Mouse (Mus musculus) forebrain, embryonic 16.5 days (tissue): ENCODE results near the gene Szt2. TPM values are rescaled to one million over a fixed set of nuclear protein-coding genes. Genes with fewer than 3 reads are reported as not detected.

Experiments
- ATAC-seq: fragments of 200-750 bp; cut with Nextera tagmentation; 2 replicates; pipeline ENCODE4 v1.8.0; 2017; ENCODE audit warnings: mild to moderate bottlenecking, moderate library complexity
- H3K27ac ChIP-seq: fragments of 300-500 bp; sonication (generic); 2 replicates; pipeline ENCODE4 v1.5.1; 2014; ENCODE audit warnings: low read length, control low read depth
- H3K27me3 ChIP-seq: fragments of 300-500 bp; sonication (generic); replicated peaks from 2 replicates; pipeline ENCODE4 v1.6.1; 2014; ENCODE audit warnings: low read length; ENCODE audit not compliant: control insufficient read depth, insufficient read depth
- H3K36me3 ChIP-seq: fragments of 300-500 bp; sonication (generic); 2 replicates; pipeline ENCODE4 v1.6.1; 2014; ENCODE audit not compliant: control insufficient read depth, insufficient read depth
- H3K4me1 ChIP-seq: fragments of 300-500 bp; sonication (generic); replicated peaks from 2 replicates; pipeline ENCODE4 v1.6.1; 2014; ENCODE audit warnings: low read length; ENCODE audit not compliant: control insufficient read depth, insufficient read depth
- H3K4me2 ChIP-seq: fragments of 300-500 bp; sonication (generic); 2 replicates; pipeline ENCODE4 v1.6.1; 2014; ENCODE audit warnings: mild to moderate bottlenecking, low read length, control low read depth
- H3K4me3 ChIP-seq: fragments of 300-500 bp; sonication (generic); replicated peaks from 2 replicates; pipeline ENCODE4 v1.5.1; 2014; ENCODE audit warnings: mild to moderate bottlenecking, low read length, control low read depth
- H3K9ac ChIP-seq: fragments of 300-500 bp; sonication (generic); replicated peaks from 2 replicates; pipeline ENCODE4 v1.6.1; 2014; ENCODE audit warnings: low read depth, low read length, control low read depth
- H3K9me3 ChIP-seq: fragments of 300-500 bp; sonication (generic); 2 replicates; pipeline ENCODE4 v1.6.1; 2016; ENCODE audit warnings: low read length; ENCODE audit not compliant: control insufficient read depth
- WGBS: fragments of 180-500 bp; shearing (Covaris S2); extraction: QIAGEN DNeasy Blood & Tissue Kit; methylation state at CpG from one replicate; pipeline ENCODE4 v1.1.7; 2014; 5-methylcytosine and 5-hydroxymethylcytosine counted together
- polyA plus RNA-seq: library from polyadenylated mRNA; unstranded; fragments of >200 nt; fragmentation: Nextera tagmentation; extraction: Ambion mirVana; gene quantifications from 2 replicates; pipeline ENCODE4 v1.2.1, GENCODE M21; 2015

Gene Szt2
- polyA plus RNA-seq, 1 experiment from 2014 or later, result 11.6 TPM

DNA sequence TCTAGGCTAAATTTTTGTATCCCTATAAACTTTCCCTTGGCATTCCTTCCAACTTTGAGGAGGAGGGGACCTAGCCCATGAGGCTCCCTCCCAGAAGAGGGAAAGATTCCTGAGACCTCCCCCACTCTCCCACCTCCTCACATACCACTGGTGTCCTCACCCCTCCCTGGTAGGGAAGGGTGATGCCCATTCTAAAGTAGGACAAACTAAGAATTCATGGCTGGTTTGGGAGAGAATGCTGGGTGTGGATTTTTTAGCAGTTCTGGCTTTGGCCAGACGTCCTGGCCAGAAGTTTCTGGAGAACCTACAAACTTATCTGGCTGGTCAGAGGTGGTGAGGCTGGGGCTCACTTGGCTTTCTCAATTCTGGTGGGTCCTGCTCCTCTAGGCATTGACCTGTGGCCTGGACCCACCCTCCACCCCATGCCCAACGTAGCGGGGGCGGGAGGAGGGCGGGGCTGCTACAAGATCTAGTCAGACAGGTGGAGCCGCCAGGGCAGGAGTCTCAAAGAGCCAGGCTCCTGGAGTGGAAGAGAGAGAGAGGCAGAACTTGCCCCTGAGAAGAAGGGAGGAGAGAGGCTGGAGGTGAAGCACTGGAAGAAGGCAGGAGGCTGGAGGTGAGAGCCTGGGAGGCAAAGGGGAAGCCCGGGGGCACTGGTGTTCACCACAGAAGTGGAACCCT, 20.3 kb upstream of the Szt2 start:
- Histone ChIP-seq H3K27me3 (no peaks in the 10 kb centered on the region), H3K36me3 (peaks cover 4% of the 10 kb centered on the region; the same call in 1 of the 2 replicates), H3K4me3 (no peak overlapping the region), H3K4me1 (peaks cover 18% of the 10 kb centered on the region), H3K27ac (no peak overlapping the region), H3K9me3 (no peaks in the 10 kb centered on the region), H3K9ac (no peak overlapping the region), H3K4me2 (no peak overlapping the region)
- no peak for ATAC-seq
- 59% methylated on average over 7 of the region's 7 CpGs for WGBS

DNA sequence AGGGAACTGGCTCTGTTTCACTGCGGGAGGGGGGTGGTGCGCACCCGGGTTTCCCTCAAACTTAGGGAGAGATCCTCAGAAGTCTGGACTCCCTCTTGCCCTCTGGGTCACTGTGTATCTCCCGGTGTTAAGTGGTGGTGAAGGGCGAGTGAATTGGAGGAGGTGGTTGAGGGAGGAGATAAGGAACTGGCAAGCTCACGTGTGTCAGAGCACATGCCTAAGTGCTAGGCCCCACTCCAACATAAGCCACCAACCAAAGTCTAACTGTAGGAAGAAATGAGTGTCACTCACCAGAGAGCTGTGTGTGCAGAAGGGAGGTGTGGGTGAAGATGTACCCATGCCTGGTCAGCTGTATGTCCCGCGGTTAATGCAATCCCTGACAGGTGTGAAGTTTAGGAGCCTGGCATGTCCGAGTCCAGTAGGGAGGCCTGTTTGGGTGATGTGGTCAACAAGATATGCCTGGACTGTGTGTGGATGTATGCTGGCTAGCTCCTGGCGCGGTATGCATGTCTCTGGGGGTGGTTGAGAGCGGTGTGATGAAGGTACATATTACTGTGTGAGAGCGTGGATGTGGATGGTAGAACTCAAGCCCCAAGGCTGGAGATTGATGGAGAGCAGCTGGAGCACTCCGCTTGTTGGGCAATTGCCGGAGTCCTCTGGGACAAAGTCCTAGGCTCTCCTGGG, 19.6 kb upstream of the Szt2 start:
- Histone ChIP-seq H3K4me3 (peak overlapping the region; percentile 48), H3K9ac (peak overlapping the region; percentile 73), H3K27ac (peak overlapping the region; percentile 37), H3K27me3 (no peaks in the 10 kb centered on the region), H3K36me3 (peaks cover 4% of the 10 kb centered on the region; the same call in 1 of the 2 replicates), H3K4me2 (peak overlapping the region; percentile 80), H3K9me3 (no peaks in the 10 kb centered on the region), H3K4me1 (peaks cover 18% of the 10 kb centered on the region)
- WGBS, result 55% methylated on average over 15 of the region's 15 CpGs
- peak; percentile 8; the same call in 1 of the 2 replicates for ATAC-seq

GRCm38 (mm10) chr4:118427768-118428451, 18.8 kb upstream of the Szt2 start, which contains the start of gene Elovl1:
TSS of gene Elovl1 (plus strand) at chr4:118428093.
- under 1% methylated on average over 22 of the region's 31 CpGs for WGBS
- Histone ChIP-seq H3K9ac (peak within 1 kb of the TSS; percentile 73), H3K27ac (peak within 1 kb of the TSS; percentile 37), H3K27me3 (no peaks in the 10 kb centered on the region), H3K4me1 (peaks cover 18% of the 10 kb centered on the region), H3K4me3 (peak within 1 kb of the TSS; percentile 48), H3K4me2 (peak within 1 kb of the TSS; percentile 80), H3K36me3 (peaks cover 4% of the 10 kb centered on the region; the same call in 1 of the 2 replicates), H3K9me3 (no peaks in the 10 kb centered on the region)
- peak; percentile 91 for ATAC-seq

DNA sequence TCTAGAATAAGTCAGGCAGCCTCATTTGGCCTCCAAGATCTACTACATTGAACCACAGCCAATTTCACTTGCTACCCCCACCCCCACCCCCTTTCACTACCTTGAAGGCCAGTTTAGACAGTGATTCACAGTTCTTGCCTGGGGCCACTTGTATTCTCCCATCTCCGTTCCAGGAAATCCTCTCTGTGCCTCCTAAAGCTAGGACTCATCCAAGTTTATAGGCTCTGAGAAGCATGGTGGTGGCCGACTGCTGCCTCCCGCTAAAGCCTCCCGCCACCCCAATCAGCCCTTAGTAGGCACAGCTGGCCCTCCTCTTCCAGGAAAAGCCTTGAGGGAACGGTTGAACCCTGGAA, 18.3 kb upstream of the Szt2 start:
- H3K4me1 ChIP-seq, result peaks cover 18% of the 10 kb centered on the region
- peak overlapping the region; percentile 48 for H3K4me3 ChIP-seq
- 0% methylated on average over 5 of the region's 5 CpGs for WGBS
- H3K36me3 ChIP-seq, result peaks cover 4% of the 10 kb centered on the region; the same call in 1 of the 2 replicates
- peak overlapping the region; percentile 80 for H3K4me2 ChIP-seq
- H3K9ac ChIP-seq, result peak overlapping the region; percentile 73
- H3K27me3 ChIP-seq, result no peaks in the 10 kb centered on the region
- peak overlapping the region; percentile 31; the same call in 1 of the 2 replicates for H3K27ac ChIP-seq
- no peak for ATAC-seq
- no peaks in the 10 kb centered on the region for H3K9me3 ChIP-seq

DNA sequence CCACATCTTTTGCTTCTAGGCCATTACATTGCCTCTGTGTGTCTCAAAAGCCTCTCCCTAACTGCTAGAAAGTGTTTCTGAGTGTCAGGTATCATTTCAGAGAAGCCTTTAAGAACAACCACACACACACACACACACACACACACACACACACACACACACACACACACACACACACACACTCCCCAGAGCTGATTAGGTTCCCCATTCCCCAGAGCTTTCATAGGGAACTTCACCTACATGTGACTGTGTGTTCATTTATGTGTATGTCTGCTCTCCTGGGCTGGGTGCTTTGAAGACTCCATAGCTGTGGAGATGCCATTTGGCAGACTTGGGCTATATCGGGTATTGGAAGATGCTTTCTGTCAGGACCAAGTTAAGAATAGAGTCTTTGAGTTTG, 16.3 kb upstream of the Szt2 start:
- Histone ChIP-seq H3K27ac (no peak overlapping the region), H3K4me2 (no peak overlapping the region), H3K9ac (no peak overlapping the region), H3K27me3 (no peaks in the 10 kb centered on the region), H3K4me1 (peaks cover 18% of the 10 kb centered on the region), H3K4me3 (no peak overlapping the region), H3K36me3 (peaks cover 8% of the 10 kb centered on the region), H3K9me3 (no peaks in the 10 kb centered on the region)
- ATAC-seq, result no peak
- 88% methylated on average over 1 of the region's 1 CpGs for WGBS

DNA sequence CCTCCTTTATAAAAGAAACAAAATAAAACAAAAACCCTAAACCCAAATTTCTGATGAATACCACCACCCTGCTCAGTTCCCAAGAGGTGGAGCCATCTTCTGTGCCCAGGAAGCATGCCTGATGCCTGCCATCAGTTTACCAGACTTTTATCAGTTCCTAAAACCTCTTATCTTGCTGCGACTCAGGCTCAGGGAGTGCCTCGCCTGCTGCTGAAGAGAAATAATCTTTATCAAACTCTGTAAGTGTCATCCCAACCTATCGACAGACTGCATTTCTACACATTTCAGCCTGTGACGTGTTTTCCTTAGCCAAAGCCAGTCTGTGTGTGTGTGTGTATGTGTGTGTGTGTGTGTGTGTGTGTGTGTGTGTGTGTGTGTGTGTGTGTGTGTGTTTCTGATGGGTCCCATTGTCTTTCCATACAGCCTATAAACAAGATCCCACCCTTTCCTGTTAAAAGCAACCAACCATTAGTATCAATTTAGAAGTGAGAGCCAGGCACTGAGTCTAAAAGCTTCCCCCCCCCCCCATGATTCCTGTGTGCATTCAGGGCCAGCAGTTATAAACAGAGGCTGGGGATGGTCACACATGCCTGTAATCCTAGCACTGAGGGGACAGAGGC, 15.6 kb upstream of the Szt2 start:
- Histone ChIP-seq H3K4me3 (no peak overlapping the region), H3K4me2 (no peak overlapping the region), H3K9ac (no peak overlapping the region), H3K4me1 (peaks cover 18% of the 10 kb centered on the region), H3K9me3 (no peaks in the 10 kb centered on the region), H3K27ac (no peak overlapping the region), H3K36me3 (peaks cover 12% of the 10 kb centered on the region), H3K27me3 (no peaks in the 10 kb centered on the region)
- no peak for ATAC-seq
- 86% methylated on average over 4 of the region's 4 CpGs for WGBS

DNA sequence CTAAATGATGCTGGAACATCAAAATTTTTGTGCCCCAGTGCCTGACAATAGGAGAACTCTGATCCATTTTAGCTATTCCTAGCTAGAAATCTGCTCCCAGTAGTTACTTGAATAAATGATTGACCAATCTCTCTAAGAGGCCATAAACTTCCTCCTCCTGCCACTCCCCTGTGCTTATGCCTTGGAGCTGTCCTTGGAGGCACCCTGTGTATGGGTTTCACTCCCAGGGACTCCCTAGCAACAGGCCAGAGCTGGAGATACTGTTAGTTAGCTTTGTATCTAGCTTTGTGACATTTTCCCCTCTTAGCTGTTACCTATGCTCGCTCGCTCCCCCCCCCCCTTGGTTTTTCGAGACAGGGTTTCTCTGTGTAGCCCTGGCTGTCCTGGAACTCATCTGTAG, 12.3 kb upstream of the Szt2 start:
- H3K27ac ChIP-seq, result no peak overlapping the region
- no peak overlapping the region for H3K4me2 ChIP-seq
- WGBS, result 94% methylated on average over 3 of the region's 3 CpGs
- no peaks in the 10 kb centered on the region for H3K4me1 ChIP-seq
- ATAC-seq, result no peak
- H3K9me3 ChIP-seq, result no peaks in the 10 kb centered on the region
- no peaks in the 10 kb centered on the region for H3K27me3 ChIP-seq
- H3K36me3 ChIP-seq, result peaks cover 27% of the 10 kb centered on the region
- no peak overlapping the region for H3K9ac ChIP-seq
- no peak overlapping the region for H3K4me3 ChIP-seq

- Histone ChIP-seq H3K9ac (no peak overlapping the region), H3K4me2 (no peak overlapping the region), H3K4me3 (no peak overlapping the region), H3K9me3 (no peaks in the 10 kb centered on the region), H3K36me3 (peaks cover 56% of the 10 kb centered on the region), H3K4me1 (no peaks in the 10 kb centered on the region), H3K27ac (no peak overlapping the region), H3K27me3 (no peaks in the 10 kb centered on the region)
- ATAC-seq, result no peak
- WGBS, result 83% methylated on average over 13 of the region's 13 CpGs
Measured at GRCm38 (mm10) chr4:118417112-118417797, 8.2 kb upstream of the Szt2 start.
